ENCODE assay signal across 11 mouse cellular contexts in the genomic region with DNA sequence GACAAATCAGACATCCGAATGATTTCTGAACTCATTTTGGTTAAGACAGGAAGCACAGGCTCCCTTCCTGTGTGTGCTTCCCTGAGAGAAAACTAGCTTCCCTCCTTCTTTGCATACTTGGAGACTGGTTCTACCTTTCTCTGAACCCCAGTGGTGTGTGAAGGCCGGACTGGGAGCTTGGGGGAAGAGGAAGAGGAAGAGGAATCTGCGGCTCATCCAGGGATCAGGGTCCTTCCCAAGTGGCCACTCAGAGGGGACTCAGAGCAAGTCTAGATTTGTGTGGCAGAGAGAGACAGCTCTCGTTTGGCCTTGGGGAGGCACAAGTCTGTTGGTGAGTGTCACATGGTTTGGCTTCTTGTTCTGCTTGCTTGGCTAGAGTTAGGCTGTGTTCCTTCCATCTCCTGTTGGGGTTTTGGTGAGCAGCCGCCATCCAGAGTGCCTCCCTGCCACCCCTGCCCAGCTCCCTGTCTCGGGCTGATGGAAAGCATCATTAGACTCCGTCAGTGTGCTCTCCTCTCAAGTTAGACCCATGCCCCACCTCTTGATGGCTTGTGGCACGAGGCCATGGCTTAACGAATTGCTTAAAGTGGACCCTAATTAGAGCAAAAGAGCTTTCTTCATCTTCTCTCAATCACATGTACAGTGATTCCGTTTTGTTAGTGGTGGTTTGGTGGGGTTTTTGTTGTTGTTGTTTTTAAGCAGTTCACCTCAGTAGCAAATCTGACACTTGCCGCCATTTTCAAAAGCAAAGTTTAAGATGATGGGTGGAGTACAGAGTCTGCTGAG. TPM values are rescaled to one million over a fixed set of nuclear protein-coding genes. Genes with fewer than 3 reads are reported as not detected.
DNase-seq lines count a peak whose midpoint lies in the region; TF ChIP-seq lines count a peak whose summit lies in the region.
"Had no signal": no experiment of that assay in that cellular context is flagged by ENCODE, and none has a peak within 500 bp of the region (broad histone marks: within the 10 kb centered on the region; RNA-seq: fewer than 3 reads in every experiment).

No protein-coding gene starts in this region.

- TF ChIP-seq POLR2A in heart, adult 2 months (IDR thresholded peaks at IDR 0.05; ENCODE audit: insufficient read depth, low read depth, low read length) = no peak
- TF ChIP-seq POLR2A in thymus, adult 2 months (IDR thresholded peaks at IDR 0.05; ENCODE audit: control insufficient read depth, extremely low read depth, insufficient read depth, low read length, poor library complexity) = peak; percentile 46; the same call in 1 of the 2 replicates

- no peaks in the 10 kb centered on the region for H3K4me1 ChIP-seq in heart, adult 2 months (ENCODE audit: control insufficient read depth, insufficient read depth, low read length)
- no peaks in the 10 kb centered on the region for H3K4me1 ChIP-seq in brown adipose tissue, adult 24 weeks (ENCODE audit: control insufficient read depth, insufficient read depth, insufficient read length, low read length)
- H3K4me1 ChIP-seq in megakaryocyte, embryonic 14.5 days = peaks cover 81% of the 10 kb centered on the region
- H3K4me1 ChIP-seq in thymus, adult 2 months (replicated peaks; ENCODE audit: control insufficient read depth, insufficient read depth, low read length) = peaks cover 12% of the 10 kb centered on the region

- H3K27me3 ChIP-seq in heart, adult 2 months (ENCODE audit: control insufficient read depth, insufficient read depth, low read length) = peaks cover 3% of the 10 kb centered on the region
- peaks cover 9% of the 10 kb centered on the region for H3K27me3 ChIP-seq in megakaryocyte, embryonic 14.5 days (replicated peaks)
- H3K27me3 ChIP-seq in thymus, adult 2 months (ENCODE audit: control insufficient read depth, insufficient read depth, low read length) = no peaks in the 10 kb centered on the region

- no peak for TF ChIP-seq CTCF in heart, adult 2 months (IDR thresholded peaks at IDR 0.05)
- TF ChIP-seq CTCF in thymus, adult 2 months (IDR thresholded peaks at IDR 0.05; ENCODE audit: borderline replicate concordance, control insufficient read depth, extremely low read depth, insufficient read depth, low read length, poor library complexity) = 0 out of 2 replicates have a peak, but pooled peaks have one; percentile 21

- intact Hi-C loops in heart, adult 2 months (cut with DNase I) = no loop called here
- intact Hi-C loops in heart, postnatal 25 days (cut with DNase I) = no loop called here

- 68% methylated on average over 11 of the region's 11 CpGs for WGBS in heart, adult 2 months
- WGBS in thymus, adult 2 months = 5% methylated on average over 11 of the region's 11 CpGs

- H3K79me2 ChIP-seq in heart, adult 2 months (replicated peaks; ENCODE audit: control insufficient read depth, insufficient read depth, low read length) = no peaks in the 10 kb centered on the region

- no peaks in the 10 kb centered on the region for H3K9me3 ChIP-seq in megakaryocyte, embryonic 14.5 days
- H3K9me3 ChIP-seq: forebrain, embryonic 10.5 days; stomach, embryonic 15.5 days had no signal

- TF ChIP-seq EP300 in heart, adult 2 months (IDR thresholded peaks at IDR 0.05; ENCODE audit: insufficient read depth, low read depth, low read length) = no peak

- peak; percentile 25 to 47 for DNase-seq in heart, adult 2 months
- DNase-seq in heart, postnatal 25 days (ENCODE audit: low spot score) = no peak
- peak; percentile 68 for DNase-seq in thymus, adult 2 months
- DNase-seq in adrenal gland, adult 8-10 months = no peak
- no peak for DNase-seq in ovary, adult 18-20 months (ENCODE audit: low spot score)
- no peak for DNase-seq in adipocyte (ENCODE audit: low spot score)
- DNase-seq: kidney, adult 8-10 months had no signal

- no peak overlapping the region for H3K9ac ChIP-seq in heart, adult 2 months (ENCODE audit: low read depth, low read length)
- H3K9ac ChIP-seq: stomach, embryonic 15.5 days had no signal

- H3K27ac ChIP-seq in heart, adult 2 months = no peak overlapping the region
- peak overlapping the region; percentile 26; the same call in 1 of the 2 replicates for H3K27ac ChIP-seq in brown adipose tissue, adult 24 weeks (replicated peaks; ENCODE audit: low read depth, low read length)
- peak overlapping the region; percentile 99 for H3K27ac ChIP-seq in thymus, adult 2 months (ENCODE audit: control insufficient read depth, insufficient read depth, low read length)
- H3K27ac ChIP-seq: forebrain, embryonic 10.5 days; stomach, embryonic 15.5 days had no signal

- no peak overlapping the region for H3K4me3 ChIP-seq in heart, adult 2 months
- no peak overlapping the region for H3K4me3 ChIP-seq in brown adipose tissue, adult 24 weeks (ENCODE audit: insufficient read depth, low read depth, low read length)
- H3K4me3 ChIP-seq in megakaryocyte, embryonic 14.5 days (replicated peaks) = peak overlapping the region; percentile 83
- H3K4me3 ChIP-seq in thymus, adult 2 months (ENCODE audit: control insufficient read depth, insufficient read depth, low read length) = peak overlapping the region; percentile 79
- H3K4me3 ChIP-seq: forebrain, embryonic 10.5 days; stomach, embryonic 15.5 days had no signal

- no peaks in the 10 kb centered on the region for H3K36me3 ChIP-seq in heart, adult 2 months (ENCODE audit: control insufficient read depth, insufficient read depth, low read length)
- H3K36me3 ChIP-seq in megakaryocyte, embryonic 14.5 days (replicated peaks; ENCODE audit: low read length) = no peaks in the 10 kb centered on the region
- H3K36me3 ChIP-seq in thymus, adult 2 months (ENCODE audit: control insufficient read depth, insufficient read depth, low read length) = no peaks in the 10 kb centered on the region
- H3K36me3 ChIP-seq: forebrain, embryonic 10.5 days; stomach, embryonic 15.5 days had no signal

RNA-seq across cellular contexts. Expression of a gene that starts 5.4 kb away (rescaled TPM):
- 1 to 10 TPM; 1.8 to 2.0 TPM for total RNA-seq in heart, adult 2 months (2021)
- 1.7 and 3.7 TPM in 2 replicates for polyA plus RNA-seq in heart, adult 2 months (2012; rRNA removed)
- 1 to 10 TPM; 1.8 to 2.2 TPM for total RNA-seq in heart, postnatal 25 days (2021)
- polyA plus RNA-seq in brown adipose tissue, adult 24 weeks (2012; ENCODE audit: insufficient read depth, insufficient read length, missing spikeins) = 1.3 and 1.4 TPM in 2 replicates
- polyA plus RNA-seq in megakaryocyte, embryonic 14.5 days (2012; ENCODE audit: insufficient read depth, low replicate concordance) = 15.2 and 18.0 TPM in 2 replicates
- 645 and 923 TPM in 2 replicates for polyA plus RNA-seq in thymus, adult 2 months (2012; rRNA removed)
- total RNA-seq in adrenal gland, adult 8-10 months (2022) = 1 to 10 TPM; 2.7 to 6.3 (median 3.7) TPM

Comparison
In these comparisons a context has a peak if more than half of its experiments do, and no peak if none do; other contexts are left out.
1. DNase-seq: peak in heart, adult 2 months (2 of 2) and thymus, adult 2 months (single experiment); none in heart, postnatal 25 days (single experiment), adrenal gland, adult 8-10 months (single experiment), ovary, adult 18-20 months (single experiment) and adipocyte (single experiment).
2. H3K4me3 ChIP-seq: peak in megakaryocyte, embryonic 14.5 days (single experiment) and thymus, adult 2 months (single experiment); none in heart, adult 2 months (single experiment) and brown adipose tissue, adult 24 weeks (single experiment).
3. RNA of a gene that starts 5.4 kb away (polyA plus RNA-seq): 645 to 923 TPM in thymus, adult 2 months; 15.2 to 18.0 TPM in megakaryocyte, embryonic 14.5 days, 1.7 to 3.7 TPM in heart, adult 2 months and 1.3 to 1.4 TPM in brown adipose tissue, adult 24 weeks; every median in the first group is over 10 times any median in the second.